Mouse (Mus musculus): ENCODE results near the gene Fam83e.

DNA sequence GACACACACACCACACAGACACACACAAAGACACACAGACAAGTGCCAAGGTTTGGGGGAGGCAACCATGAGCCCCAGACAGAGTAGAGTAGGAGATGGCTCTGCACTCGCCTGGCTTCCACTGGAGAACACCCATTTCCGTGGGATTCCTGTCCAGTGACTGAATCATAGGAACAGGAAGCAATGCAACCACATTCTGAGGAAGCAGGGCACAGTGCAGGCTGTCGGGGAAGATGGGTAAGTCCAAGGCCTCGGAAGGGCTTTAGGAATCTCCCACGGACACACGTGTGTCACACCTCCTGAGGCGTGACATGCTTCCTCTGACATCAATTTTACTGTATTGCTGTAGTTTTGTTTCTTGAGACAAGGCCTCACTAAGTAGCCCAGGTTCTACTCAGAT is 27.1 kb downstream of the Fam83e start:
- no peak for TF ChIP-seq CTCF (IDR thresholded peaks at IDR 0.05; ENCODE audit: control insufficient read depth, insufficient read depth, insufficient read length)
- TF ChIP-seq CEBPB (IDR thresholded peaks at IDR 0.05; ENCODE audit: low read depth): no peak
- TF ChIP-seq USF1 (IDR thresholded peaks at IDR 0.05; ENCODE audit: low read depth): no peak
- TF ChIP-seq MYOD1 (IDR thresholded peaks at IDR 0.05; ENCODE audit: control insufficient read depth, insufficient read length, low read depth): no peak
- TF ChIP-seq MAX (IDR thresholded peaks at IDR 0.05): no peak
- no peak for TF ChIP-seq FOSL1 (IDR thresholded peaks at IDR 0.05; ENCODE audit: insufficient read depth, low read length, poor library complexity, severe bottlenecking)
- TF ChIP-seq MYOG (IDR thresholded peaks at IDR 0.05; ENCODE audit: control insufficient read depth, extremely low read depth, insufficient read length): no peak
